10 mouse cellular contexts compared by ENCODE assay signal in the genomic region with DNA sequence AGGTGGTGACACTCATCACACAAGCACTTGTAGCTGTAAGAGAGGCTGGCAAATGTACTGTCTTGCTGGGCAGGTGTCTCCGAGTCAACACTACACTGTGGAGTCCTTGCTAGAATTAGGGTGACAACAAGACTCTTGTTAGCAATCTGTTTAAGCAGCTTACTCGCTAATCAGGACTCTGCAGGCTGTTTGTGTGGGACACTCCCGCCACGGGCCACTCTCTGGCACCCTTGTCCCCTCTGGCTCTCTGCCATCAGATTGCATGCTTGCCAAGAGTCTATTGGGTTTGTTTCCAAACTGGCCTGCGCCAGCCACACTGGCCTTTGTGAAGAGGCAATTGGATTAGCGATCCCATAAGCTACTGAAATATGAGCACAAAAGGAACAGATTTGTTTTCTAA. TPM values are rescaled to one million over a fixed set of nuclear protein-coding genes. Genes with fewer than 3 reads are reported as not detected.
DNase-seq lines count a peak whose midpoint lies in the region; ATAC-seq and TF ChIP-seq lines count a peak whose summit lies in the region.
"Had no signal": no experiment of that assay in that cellular context is flagged by ENCODE, and none has a peak within 500 bp of the region (broad histone marks: within the 10 kb centered on the region; RNA-seq: fewer than 3 reads in every experiment).

No protein-coding gene starts in this region.

- no peak for TF ChIP-seq POLR2A in lung, adult 2 months (IDR thresholded peaks at IDR 0.05; ENCODE audit: borderline replicate concordance, extremely low read depth, low read depth, low read length)

- DNase-seq in hindbrain, postnatal 0 days (ENCODE audit: low spot score) = peak; percentile 74
- DNase-seq in adrenal gland, adult 2 months = peak; percentile 81
- DNase-seq in cerebellum, postnatal 10 days = peak; percentile 90 to 91
- peak; percentile 62 for DNase-seq in lung, adult 2 months
- DNase-seq in spleen, postnatal 14 days (ENCODE audit: low spot score in 2 of 2) = no peak
- no peak for DNase-seq in frontal cortex, postnatal 25 days (ENCODE audit: low spot score in 2 of 2)

- 30% methylated on average over 6 of the region's 6 CpGs for WGBS in hindbrain, postnatal 0 days
- WGBS in hindbrain, embryonic 12.5 days = 66% methylated on average over 6 of the region's 6 CpGs
- WGBS in lung, adult 2 months = 24% methylated on average over 6 of the region's 6 CpGs

- H3K4me2 ChIP-seq in hindbrain, postnatal 0 days (ENCODE audit: low read depth, low read length) = no peak overlapping the region
- no peak overlapping the region for H3K4me2 ChIP-seq in hindbrain, embryonic 12.5 days (replicated peaks)
- H3K4me2 ChIP-seq: neural tube, embryonic 12.5 days had no signal

- H3K9ac ChIP-seq in hindbrain, postnatal 0 days (replicated peaks; ENCODE audit: low read length) = no peak overlapping the region
- H3K9ac ChIP-seq in hindbrain, embryonic 12.5 days = no peak overlapping the region
- H3K9ac ChIP-seq: neural tube, embryonic 12.5 days had no signal

- H3K27ac ChIP-seq in hindbrain, postnatal 0 days = no peak overlapping the region
- no peak overlapping the region for H3K27ac ChIP-seq in hindbrain, embryonic 12.5 days
- H3K27ac ChIP-seq: left cerebral cortex, adult 2 months; neural tube, embryonic 12.5 days had no signal

- no peaks in the 10 kb centered on the region for H3K36me3 ChIP-seq in hindbrain, postnatal 0 days (ENCODE audit: insufficient read depth, low read length)
- H3K36me3 ChIP-seq in hindbrain, embryonic 12.5 days = no peaks in the 10 kb centered on the region
- H3K36me3 ChIP-seq: neural tube, embryonic 12.5 days had no signal

- H3K9me3 ChIP-seq in hindbrain, postnatal 0 days (ENCODE audit: low read length) = no peaks in the 10 kb centered on the region
- H3K9me3 ChIP-seq in hindbrain, embryonic 12.5 days (replicated peaks) = 0 out of 2 replicates have a peak, but pooled peaks cover 4% of the 10 kb centered on the region
- H3K9me3 ChIP-seq: neural tube, embryonic 12.5 days had no signal

- H3K4me1 ChIP-seq in hindbrain, postnatal 0 days (ENCODE audit: insufficient read depth, low read length) = no peaks in the 10 kb centered on the region
- H3K4me1 ChIP-seq in hindbrain, embryonic 12.5 days = no peaks in the 10 kb centered on the region
- H3K4me1 ChIP-seq in lung, adult 2 months (ENCODE audit: control insufficient read depth, insufficient read depth, low read length) = no peaks in the 10 kb centered on the region
- H3K4me1 ChIP-seq: neural tube, embryonic 12.5 days had no signal

- H3K4me3 ChIP-seq in hindbrain, postnatal 0 days (ENCODE audit: low read length) = no peak overlapping the region
- H3K4me3 ChIP-seq in hindbrain, embryonic 12.5 days = no peak overlapping the region
- no peak overlapping the region for H3K4me3 ChIP-seq in lung, adult 2 months (replicated peaks; ENCODE audit: extremely low read depth, low read depth, low read length)
- H3K4me3 ChIP-seq: left cerebral cortex, adult 2 months; neural tube, embryonic 12.5 days had no signal

- no peak for TF ChIP-seq CTCF in hindbrain, postnatal 0 days (IDR thresholded peaks at IDR 0.05; ENCODE audit: low read depth)
- no peak for TF ChIP-seq CTCF in lung, adult 2 months (IDR thresholded peaks at IDR 0.05; ENCODE audit: insufficient read depth, low read length)

- H3K27me3 ChIP-seq in hindbrain, postnatal 0 days (ENCODE audit: insufficient read depth, low read length) = no peaks in the 10 kb centered on the region
- no peaks in the 10 kb centered on the region for H3K27me3 ChIP-seq in hindbrain, embryonic 12.5 days
- H3K27me3 ChIP-seq: neural tube, embryonic 12.5 days had no signal

- ATAC-seq in hindbrain, postnatal 0 days = peak; percentile 59
- ATAC-seq in hindbrain, embryonic 12.5 days (ENCODE audit: low FRiP score) = no peak; the same call in 1 of the 2 replicates
- ATAC-seq in monocyte, adult 5-6 weeks (replicated peaks; ENCODE audit: insufficient number of reproducible peaks, low FRiP score, low TSS enrichment, poor library complexity, severe bottlenecking) = no peak

RNA-seq across cellular contexts. Expression of a gene that starts 13.9 kb away (rescaled TPM):
- total RNA-seq in hindbrain, postnatal 0 days (2014; rRNA removed) = 0.58 and 2.4 TPM in 2 replicates
- polyA plus RNA-seq in hindbrain, postnatal 0 days (2015; fragmentation: Nextera tagmentation; extraction: Ambion mirVana) = 0.23 and 0.40 TPM in 2 replicates
- not detected in 2 replicates for polyA plus RNA-seq in hindbrain, embryonic 12.5 days (2016; fragmentation: Nextera tagmentation; extraction: Ambion mirVana)
- not detected for total RNA-seq in adrenal gland, adult 2 months (2021)
- polyA plus RNA-seq in adrenal gland, adult 2 months (2012; rRNA removed) = 0.19 TPM in 1 of 2 replicates, not detected in the other
- polyA plus RNA-seq in lung, adult 2 months (2012; rRNA removed) = not detected in 2 replicates
- total RNA-seq in monocyte, adult 5-6 weeks (2017) = not detected in 3 replicates

RNA-seq across cellular contexts. Expression of a gene that starts 18.9 kb away (rescaled TPM):
- 0.58 TPM in 1 of 2 replicates, not detected in the other for total RNA-seq in hindbrain, postnatal 0 days (2014; rRNA removed)
- 0.20 and 0.33 TPM in 2 replicates for polyA plus RNA-seq in hindbrain, postnatal 0 days (2015; fragmentation: Nextera tagmentation; extraction: Ambion mirVana)
- 0.13 and 0.48 TPM in 2 replicates for polyA plus RNA-seq in hindbrain, embryonic 12.5 days (2016; fragmentation: Nextera tagmentation; extraction: Ambion mirVana)
- total RNA-seq in adrenal gland, adult 2 months (2021) = 1 to 10 TPM in 1 of 2 experiments, under 1 TPM in 1; 0.20 to 1.8 TPM
- 1.2 and 1.9 TPM in 2 replicates for polyA plus RNA-seq in adrenal gland, adult 2 months (2012; rRNA removed)
- polyA plus RNA-seq in lung, adult 2 months (2012; rRNA removed) = 71.4 and 97.6 TPM in 2 replicates
- total RNA-seq in monocyte, adult 5-6 weeks (2017) = not detected in 3 replicates

Comparison
In these comparisons a context has a peak if more than half of its experiments do, and no peak if none do; other contexts are left out.
1. DNase-seq: peak in hindbrain, postnatal 0 days (single experiment), adrenal gland, adult 2 months (single experiment), cerebellum, postnatal 10 days (2 of 2) and lung, adult 2 months (single experiment); none in spleen, postnatal 14 days (0 of 2) and frontal cortex, postnatal 25 days (0 of 2).
2. RNA of a gene that starts 18.9 kb away (polyA plus RNA-seq): 71.4 to 97.6 TPM in lung, adult 2 months; 1.2 to 1.9 TPM in adrenal gland, adult 2 months, 0.13 to 0.48 TPM in hindbrain, embryonic 12.5 days and 0.20 to 0.33 TPM in hindbrain, postnatal 0 days; every median in the first group is over 10 times any median in the second.